Mouse (Mus musculus): Measurements from ENCODE around the gene 1110008P14Rik.

Gene 1110008P14Rik

DNA sequence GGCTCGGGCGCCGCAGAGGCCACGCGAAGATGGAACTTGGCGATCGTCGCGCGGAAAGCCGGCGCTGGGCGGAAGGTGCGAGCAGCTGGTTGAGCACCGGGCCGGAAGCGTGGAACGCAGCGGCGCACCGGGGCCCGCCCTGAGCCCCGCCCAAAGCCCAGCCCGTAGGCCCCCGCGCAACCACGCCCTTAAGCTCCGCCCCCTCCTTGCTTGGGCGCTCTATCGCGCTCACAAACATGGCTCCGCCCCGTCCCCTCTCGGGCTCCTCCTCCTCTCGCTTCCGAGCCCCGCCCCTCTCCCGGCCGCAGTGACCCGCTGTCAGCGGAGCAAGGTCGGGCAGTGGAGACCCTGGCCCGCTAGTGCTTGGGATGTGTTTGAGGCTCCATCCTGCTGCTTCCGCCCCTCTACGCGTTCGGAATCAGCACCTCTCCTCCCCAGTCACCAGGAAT is at the start of gene 1110008P14Rik:
1110008P14Rik (minus strand) TSS at position 164 of the 449 bp plus-strand sequence.
- peak; percentile 92 for DNase-seq

DNA sequence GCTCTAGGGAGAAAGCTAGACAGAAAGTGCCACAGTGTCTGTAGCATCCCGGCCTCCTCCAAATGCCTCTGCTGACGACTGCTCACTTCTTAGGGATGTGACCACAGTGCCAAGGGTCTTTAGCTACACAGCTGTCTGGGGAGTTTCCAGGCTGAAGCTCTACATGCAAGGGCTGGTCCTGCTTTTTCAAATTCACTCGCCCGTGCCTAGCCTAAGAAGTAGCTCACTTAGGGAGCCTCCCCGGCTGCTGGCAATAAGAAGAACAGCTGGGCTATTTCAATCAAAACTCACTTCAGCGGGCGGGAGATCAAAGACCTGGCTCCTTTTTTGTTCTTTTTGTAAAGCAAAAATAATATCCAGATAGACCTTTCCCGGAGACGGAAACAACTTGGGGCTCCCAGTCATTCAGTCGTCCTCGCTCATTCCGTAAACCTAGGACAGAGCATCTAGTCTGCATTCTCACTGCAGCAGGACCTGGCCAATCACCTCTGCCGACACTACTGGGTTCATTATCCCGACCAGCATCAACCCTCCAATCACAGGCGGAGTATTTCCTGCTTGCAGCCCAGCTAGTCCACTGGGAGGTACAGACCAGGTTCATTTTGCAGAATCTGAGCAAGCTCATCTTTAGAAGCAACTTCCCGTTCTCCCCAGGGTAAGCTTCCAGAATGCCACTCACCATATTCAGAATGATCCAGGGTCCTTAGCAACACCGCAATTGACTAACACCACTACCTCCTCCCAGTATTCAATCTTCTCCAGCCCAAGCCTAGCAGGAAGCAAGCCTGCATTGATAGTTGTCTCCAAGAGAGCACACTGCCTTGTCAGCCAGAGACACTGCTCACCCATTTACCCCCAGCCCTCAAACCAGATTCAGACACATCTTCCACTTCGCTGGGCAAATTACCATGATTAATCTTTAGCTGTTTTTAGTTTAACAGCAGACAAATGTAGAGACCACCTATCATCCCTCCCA is 49.3 kb upstream of the 1110008P14Rik start:
- DNase-seq, result peak; percentile 94

DNA sequence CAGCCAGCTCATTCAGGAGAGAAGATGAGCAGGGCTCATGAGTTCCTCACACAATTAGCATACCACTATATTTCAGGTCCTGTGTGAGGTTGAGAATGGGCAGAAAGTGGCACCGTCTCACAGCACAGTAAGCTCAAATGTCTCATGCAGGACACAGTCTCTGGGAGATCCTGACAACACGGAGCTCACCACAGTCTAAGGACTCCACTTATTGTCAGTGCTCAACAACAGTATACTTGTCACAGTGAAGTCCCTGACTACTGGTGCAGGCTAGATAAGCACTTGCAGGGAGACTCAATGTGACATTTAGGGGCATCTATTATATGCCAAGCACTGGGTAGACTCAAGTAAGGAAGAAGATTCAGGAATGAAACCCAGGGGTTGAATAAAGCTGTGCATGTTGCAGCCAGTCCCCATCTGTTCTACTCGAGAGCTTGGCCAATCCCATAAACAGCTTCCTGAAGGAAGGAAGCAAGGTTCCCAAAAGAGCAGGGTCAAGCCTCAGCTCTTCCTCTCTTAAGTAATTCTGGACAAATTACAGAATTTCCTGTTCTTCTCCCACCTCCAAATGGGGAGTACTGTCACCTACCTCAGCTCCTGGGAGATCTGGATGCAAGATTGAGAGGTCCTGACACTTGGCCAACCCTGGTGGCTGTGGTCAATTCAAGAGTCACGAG is 47.6 kb upstream of the 1110008P14Rik start:
- no peak for DNase-seq

DNA sequence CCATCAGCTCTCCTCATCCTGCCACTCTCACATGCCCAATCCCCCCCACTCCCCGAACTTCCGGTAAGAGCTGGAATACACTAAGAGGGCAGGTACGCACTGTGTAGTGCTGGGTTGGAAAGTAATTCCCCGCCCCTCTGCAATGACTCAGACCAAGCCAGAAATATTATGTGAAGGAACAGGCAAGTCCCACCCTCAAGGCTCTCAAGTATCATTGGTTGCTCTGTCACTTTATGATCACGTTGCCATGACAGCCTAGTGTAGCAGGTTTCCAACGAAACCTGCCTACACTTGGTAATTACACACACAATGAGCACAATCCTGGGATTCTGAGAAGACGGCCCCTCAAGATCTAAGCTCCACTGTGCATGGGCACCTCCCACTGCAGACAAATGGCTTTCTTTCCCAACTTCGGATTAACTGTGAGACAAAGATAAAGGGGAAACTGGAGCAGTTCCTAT is 46.6 kb upstream of the 1110008P14Rik start:
- peak; percentile 80 for DNase-seq

DNA sequence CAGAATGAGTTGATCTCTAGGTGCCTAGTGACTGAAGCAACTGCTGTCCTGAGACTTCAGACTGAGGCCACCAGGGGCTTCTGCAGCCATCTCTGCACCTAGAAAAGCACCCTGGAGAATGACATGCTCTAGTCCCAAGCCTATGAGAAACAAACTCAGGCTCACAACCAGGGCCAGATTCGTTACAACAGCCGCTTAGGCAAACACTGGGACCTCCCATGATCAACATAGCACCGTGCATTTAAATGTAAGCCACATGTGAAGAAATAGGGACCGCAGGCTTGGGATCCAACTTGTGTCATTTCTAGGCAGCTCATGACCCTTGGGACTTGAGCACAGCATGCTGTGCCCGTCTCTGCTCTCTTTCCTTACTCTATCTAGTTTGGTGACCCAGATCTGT is 46.0 kb upstream of the 1110008P14Rik start:
- no peak for DNase-seq

DNA sequence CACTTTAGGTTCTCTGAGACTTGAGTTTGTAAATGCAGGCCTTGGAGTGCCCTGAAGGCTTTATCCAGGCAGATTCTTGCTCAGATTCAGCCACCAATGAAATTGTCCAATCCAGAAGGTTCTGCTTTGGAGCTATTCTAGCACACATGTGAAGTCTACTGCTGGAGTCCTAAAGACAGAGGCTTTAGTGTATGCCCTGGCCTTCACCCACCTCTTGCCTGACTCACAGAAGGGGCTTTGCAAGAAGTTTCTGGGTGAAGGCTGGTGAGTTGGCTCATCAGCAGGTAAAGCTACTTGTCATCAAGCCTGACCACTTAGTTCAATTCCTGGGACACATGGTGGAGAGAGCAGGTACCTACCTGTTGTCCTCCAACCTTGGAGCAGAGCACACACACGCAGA is 44.4 kb upstream of the 1110008P14Rik start:
- DNase-seq, result no peak

DNA sequence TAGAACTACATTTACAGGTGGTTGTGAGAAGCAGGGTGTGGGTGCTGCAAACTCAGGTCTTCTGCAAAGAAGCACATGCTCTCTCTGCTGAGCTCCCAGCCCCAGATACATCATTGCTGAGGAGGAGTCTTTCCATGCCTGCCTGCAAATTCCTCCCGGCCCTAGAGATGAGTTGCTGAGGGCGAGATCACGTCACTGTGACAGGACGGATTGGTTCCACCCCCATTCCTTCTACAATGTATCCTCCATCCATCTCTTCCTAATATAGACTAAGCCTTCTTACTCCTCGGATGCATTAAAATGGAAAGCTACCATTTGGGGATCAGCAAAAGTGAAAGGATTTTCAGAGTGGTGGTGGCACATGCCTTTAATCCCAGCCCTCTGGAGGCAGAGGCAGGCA is 43.8 kb upstream of the 1110008P14Rik start:
- DNase-seq, result no peak

DNA sequence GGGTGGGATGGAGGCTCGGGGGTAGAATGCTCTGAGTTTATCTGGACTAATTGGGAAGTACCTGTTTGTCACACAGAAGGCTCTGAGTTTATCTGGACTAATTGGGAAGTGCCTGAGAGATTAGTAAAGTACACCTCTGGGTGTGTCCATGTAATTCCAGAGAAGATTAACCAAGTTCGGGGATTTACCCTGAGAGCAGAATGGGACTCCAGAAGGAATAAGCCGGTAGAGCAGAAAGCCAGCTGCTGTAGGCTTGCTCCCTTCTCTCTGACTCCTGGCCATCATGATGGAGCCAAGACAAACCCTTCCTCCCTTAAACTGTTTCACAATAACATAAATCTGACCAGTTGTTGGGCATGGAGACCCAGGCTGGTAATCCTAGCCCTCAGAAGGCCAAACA is 43.1 kb upstream of the 1110008P14Rik start:
- DNase-seq, result no peak

DNA sequence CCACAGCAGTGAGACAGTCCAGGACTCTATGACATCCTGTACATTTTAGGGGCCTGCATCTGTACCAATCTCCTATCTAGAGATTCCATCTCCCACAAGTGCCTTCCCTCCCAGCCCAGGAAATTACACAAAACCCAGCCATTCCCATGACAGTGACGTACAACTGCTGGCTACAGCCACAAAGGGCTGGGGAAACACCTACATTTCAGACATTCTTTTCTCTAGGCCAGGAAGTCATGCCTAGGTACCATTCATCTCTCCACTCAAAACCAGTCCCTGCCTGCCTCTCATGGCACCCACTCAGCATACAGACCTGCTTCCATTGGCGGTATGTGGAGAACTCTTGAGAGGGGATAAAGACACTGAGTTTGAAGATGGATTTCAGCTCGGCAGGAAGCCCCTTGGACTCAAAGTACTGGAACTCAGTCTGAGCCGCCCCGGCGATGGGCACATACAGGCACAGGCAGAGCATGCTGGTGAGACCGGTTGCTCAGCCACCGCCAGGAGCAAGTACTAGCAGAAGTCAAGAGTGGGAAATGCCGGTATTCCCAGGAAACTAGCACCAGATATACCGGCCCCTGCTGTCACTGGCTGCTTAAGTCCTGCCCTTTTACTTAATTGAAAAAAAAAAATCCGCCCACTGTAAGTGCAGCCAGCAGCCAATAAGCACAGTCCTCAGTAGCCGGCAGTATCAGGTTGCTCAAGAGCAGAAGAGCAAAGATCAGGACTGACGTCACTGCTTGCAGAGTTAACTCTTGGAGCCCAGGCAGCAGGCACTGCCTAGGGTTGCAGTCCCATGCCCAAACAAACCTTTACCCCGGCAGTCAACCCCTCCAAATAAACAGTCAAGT is 42.0 kb upstream of the 1110008P14Rik start:
- peak; percentile 65 for DNase-seq

DNA sequence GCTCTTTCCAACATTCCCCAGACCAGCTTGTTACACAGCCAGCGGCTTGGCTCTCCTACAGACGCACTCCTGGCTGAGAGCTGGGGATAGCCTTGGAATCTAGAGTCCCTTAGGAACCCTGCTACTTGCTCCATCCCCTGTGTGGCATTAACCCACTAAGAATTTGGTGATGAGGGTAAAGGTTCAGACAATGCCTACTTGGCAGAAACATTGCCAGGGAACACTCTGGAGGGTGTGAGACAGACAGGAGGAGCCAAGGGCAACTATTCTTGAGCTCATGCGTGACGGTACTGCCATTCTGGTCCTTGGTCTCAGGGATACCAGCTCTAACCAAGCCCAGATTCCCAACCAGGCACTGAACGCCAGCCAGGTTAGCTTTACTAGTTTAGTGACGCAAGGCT is 40.1 kb upstream of the 1110008P14Rik start:
- DNase-seq, result no peak

DNA sequence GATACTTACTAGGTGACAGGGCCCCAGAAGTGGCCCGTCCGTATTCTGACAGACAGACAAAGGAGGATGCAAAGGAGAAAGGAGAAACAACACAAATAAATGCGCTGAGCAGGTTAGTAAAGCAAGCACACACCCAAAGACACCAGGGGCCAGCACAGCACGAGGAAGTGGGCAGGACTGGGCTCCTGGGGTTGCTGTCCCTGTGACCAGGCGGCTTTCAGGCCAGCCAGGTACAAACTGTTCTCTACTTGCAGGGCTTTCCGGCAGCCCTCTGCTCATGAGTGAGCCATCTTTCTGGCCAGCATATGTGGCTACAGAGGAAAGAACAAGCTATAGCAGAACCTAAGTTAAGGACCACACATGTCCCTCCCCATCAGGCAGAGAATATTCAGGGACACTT is 38.9 kb upstream of the 1110008P14Rik start:
- DNase-seq, result no peak

DNA sequence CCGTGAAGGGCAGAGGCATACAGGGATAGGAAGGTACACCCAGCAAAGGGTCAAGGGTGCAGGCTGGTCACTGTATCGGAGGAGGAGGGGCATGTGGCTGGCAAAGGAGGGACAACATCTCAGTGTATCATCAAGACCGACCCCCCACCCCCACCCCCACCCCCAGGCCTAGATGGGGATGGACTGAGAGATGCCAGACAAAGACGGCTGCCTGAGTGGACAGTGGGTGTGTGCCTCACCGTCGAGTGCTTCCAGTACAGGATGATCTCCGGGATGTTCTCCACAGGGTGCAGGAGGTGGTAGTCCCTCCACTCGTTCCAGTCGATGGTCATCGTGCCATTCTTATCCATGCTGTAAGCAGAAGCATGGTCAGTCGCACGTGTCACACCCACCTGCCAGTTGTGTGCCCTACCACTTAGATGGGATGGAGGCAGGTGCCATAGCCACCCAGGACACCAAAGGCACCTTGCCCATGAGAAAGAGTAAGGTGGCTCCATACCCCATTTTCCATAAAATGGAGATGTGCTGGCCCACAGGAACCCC is 38.4 kb upstream of the 1110008P14Rik start:
- DNase-seq, result no peak

DNA sequence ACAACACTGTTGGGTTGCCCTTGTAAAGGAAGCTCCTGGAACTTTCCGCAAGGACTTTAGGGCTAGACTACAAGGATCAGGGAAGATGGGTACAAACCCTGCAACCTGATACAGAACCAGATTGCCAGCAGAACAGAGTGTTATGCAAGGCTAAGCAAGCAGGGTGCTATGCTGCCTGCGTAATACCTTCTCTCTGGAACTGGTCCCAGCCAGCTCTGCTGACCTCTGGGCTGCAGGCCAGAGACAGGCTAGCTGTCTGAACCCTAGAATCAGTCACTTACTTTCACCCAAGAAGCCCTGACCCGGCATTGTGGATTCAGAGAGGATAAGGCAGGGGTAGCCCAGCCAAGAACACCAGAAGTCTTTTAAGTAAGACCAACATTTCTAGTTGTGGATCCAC is 37.6 kb upstream of the 1110008P14Rik start:
- no peak for DNase-seq

DNA sequence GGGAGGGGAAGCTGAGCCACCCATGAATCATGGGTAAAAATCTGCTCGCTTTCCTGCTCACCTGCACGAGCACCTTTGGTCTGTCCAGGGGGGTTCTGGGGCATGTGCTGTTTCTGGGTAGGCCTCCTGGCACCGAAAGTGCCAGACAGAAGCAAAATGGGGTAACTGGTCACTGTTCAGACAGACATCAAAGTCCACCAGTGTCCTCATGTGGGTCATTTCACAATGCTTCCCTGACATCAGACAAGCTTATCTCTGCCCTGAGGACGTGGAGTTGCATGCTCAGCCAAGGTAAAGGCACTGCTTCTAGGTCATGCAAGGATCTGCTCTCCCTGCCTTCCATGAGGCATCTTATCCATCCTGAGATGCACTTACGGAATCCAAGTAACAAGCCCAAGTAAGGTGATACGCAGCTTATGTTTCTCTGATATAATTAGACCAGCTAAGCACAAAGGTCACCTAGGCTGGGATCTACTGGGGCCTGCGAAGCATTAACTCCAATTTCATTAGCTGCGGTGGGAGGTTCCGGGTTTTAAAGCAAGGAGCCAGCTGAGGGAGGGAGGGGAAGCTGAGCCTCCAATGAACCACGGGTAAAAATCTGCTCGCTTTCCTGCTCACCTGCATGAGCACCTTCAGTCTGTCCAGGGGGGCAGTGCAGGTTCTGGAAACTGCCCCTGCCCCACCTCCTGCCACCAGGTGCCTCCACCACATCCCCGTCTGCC is 36.9 kb upstream of the 1110008P14Rik start:
- no peak for DNase-seq

DNA sequence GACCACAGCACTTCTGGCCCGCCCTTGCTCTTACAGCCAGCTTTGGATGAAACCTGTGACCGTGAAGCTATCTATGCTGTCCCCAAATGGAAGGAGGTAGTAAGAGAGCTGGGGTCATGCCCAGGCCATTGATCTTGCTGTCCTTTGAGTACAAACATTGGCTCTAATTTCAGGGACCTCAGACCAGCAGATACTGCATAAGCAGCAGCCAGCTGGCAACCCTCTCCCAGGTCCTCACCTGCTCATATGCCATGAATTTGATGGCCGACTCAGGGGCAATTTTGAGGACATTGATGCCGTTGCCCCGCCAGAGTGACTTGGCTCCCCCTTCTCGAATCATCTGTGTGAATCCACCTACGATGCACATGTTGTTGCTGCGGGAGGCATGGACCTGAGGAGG is 35.7 kb upstream of the 1110008P14Rik start:
- no peak for DNase-seq

DNA sequence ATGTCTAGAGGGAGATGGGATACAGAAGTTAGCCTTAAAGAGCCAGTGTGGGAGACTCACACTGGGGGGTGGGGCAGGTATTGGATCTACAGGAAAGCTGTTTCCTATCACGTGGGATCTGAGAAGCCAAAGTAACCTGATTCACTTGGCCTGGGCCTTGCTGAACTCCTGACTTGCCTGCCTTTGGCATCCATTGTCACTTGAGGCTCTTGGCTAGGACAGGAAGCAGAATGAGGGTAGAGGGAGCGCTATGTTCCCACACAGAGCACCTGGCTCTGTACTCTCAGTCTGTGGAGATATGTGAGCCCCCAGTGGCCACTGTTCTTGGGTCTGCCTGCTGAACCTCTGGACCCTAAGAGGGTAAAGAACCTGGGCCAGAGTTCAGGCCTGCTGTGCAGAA is 34.8 kb upstream of the 1110008P14Rik start:
- no peak for DNase-seq

DNA sequence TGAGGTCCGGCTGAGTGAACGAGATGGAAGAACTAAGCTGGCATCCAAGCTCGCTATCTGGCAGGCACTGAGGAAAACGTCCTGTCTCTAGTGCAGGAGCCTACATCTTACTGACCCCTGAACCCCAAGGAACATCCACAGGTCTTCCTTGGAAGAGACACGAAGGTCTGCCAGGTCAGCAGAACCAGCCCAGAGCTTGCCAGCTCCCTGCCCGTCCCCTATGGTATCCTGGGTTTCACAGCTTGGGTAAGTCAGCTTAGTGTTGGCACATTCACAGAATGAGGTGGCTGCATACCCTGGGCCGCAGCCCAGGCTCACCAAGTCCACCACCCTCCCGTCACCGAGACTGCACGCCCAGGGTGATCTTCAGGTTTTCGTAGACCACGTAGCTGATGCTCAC is 34.1 kb upstream of the 1110008P14Rik start:
- no peak for DNase-seq

DNA sequence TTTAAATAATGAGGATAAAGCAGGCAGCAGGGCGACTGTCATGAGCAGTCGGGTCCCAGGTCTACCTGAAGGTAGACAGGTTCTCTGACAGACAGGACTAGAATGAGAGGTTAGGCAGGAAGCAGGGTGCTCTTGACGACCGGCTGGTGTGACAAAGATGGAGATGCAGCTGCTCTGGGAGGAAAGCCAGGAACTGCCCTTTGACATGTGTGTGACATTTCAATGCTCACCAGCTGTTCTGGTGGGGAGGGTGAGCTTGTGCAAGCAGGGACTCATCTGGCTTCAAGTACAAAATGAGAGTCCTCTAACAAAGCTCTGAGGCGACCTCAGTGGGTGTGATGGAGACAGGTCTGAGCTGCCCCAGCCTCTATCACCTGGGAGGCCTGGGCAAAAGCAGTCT is 32.2 kb upstream of the 1110008P14Rik start:
- DNase-seq, result no peak

DNA sequence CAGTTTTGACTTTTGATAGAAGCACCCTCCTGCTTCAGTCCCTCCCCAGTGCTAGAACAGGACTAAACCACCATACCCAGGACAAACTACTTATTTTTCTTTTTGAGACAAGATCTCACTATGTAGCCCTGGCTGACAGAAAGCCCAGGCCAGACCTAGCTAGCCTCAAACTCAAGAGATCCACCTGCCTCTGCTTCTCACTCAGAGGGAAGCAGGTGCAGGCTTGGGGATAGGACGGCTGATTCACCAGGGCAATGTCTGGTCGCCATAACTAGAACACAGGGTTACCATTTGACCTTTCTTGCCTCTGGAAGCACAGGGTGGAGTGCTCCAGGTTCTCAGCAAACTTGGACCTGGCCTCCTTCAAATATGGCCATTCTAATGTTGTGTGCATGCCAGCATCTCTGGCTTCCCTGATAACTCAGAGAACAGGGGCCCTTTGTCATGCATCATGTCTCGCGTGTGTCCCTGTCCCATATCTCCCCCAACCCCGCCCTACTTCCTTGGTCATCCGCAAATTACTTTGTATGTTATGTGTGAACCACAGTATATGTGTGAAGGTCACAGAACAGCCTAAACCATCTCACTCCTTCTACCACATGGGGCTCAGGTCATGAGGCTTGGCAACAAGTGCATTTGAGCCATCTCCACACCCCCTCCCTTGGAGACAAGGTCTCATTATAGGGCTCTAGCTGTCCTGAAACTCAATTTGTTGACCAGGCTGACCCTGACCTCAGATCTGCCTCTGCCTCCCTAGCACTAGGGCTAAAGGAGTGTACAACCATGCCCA is 31.2 kb upstream of the 1110008P14Rik start:
- DNase-seq, result no peak

DNA sequence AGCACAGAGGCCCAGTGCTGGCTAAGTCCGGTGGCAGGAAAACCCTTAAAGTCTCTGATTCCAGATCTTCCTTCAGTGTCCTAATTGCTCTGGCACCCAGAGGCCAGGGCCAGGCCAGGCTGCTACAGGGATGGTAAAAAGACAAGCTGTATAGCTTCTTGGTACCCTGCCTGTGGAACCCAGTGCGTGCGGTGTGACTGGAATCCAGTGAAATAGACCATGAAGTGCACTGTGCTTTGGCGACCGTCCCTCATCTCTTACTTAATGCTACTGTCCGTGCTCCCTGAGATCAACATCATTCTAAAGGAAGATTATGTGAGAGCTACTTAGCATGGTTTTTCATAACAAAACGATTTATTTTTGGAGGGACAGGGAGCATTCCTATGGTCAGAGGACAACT is 29.7 kb upstream of the 1110008P14Rik start:
- DNase-seq, result no peak
